Comparison of ENCODE assay signal across 18 mouse cellular contexts in the genomic region with DNA sequence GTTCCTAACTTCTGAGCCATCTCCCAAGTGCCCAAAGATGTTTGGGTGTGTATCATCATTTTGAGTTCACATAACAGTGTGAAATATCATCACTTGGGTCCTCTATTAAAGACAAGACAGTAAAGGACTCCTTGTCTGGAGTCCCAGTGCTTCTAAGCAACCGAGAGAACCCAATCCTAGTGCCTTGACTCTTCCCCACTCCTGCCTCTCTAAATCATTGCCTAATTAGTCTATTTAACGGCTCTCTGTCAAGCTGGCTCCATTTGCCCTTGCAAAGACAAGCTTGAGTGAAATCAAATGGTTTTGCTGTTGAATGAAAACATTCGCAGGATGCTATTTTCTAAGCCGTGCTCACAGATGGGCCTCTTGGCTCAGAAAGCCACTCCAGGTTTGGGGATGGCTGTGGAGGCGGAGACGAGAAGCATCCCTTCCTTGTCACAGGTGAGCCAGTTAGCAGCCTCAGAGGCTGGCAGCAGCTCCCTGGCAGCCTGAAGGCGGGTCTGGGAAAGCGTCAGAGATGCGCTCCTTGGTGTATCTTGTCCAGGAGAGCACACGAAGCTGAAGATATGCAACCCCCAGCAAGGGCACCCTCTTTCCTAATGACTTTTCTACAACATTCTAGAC.
A peak's percentile ranks its signal among the peaks of the same experiment; 100 is the strongest.
DNase-seq lines count a peak whose midpoint lies in the region; ATAC-seq and TF ChIP-seq lines count a peak whose summit lies in the region.
"Had no signal": no experiment of that assay in that cellular context is flagged by ENCODE, and none has a peak within 500 bp of the region (broad histone marks: within the 10 kb centered on the region; RNA-seq: fewer than 3 reads in every experiment).

No protein-coding gene starts in this region.

- no peak for TF ChIP-seq CTCF in layer of hippocampus, adult 2 months (conservative IDR thresholded peaks at IDR 0.05)

- no peak overlapping the region for H3K27ac ChIP-seq in forebrain, embryonic 15.5 days (replicated peaks)
- H3K27ac ChIP-seq in forebrain, embryonic 12.5 days: no peak overlapping the region
- no peak overlapping the region for H3K27ac ChIP-seq in layer of hippocampus, adult 2 months
- H3K27ac ChIP-seq: embryonic facial prominence, embryonic 15.5 days; heart, embryonic 13.5 days; hindbrain, embryonic 10.5 days; intestine, embryonic 15.5 days; limb, embryonic 10.5 days; liver, embryonic 12.5 days had no signal

- ATAC-seq in forebrain, embryonic 15.5 days (replicated peaks): 0 out of 2 replicates have a peak, but pooled peaks have one; percentile 37
- no peak for ATAC-seq in forebrain, embryonic 12.5 days (ENCODE audit: low FRiP score)
- ATAC-seq: intestine, embryonic 15.5 days; liver, embryonic 12.5 days had no signal

- H3K27me3 ChIP-seq in forebrain, embryonic 15.5 days: no peaks in the 10 kb centered on the region
- H3K27me3 ChIP-seq in forebrain, embryonic 12.5 days: no peaks in the 10 kb centered on the region
- H3K27me3 ChIP-seq: embryonic facial prominence, embryonic 15.5 days; heart, embryonic 13.5 days; intestine, embryonic 15.5 days; liver, embryonic 12.5 days had no signal

- intact Hi-C loops in left cerebral cortex, postnatal 10 days (cut with DNase I): no loop called here
- intact Hi-C loops in left cerebral cortex, postnatal 4 days (cut with DNase I): no loop called here

- no peak overlapping the region for H3K4me3 ChIP-seq in forebrain, embryonic 15.5 days
- no peak overlapping the region for H3K4me3 ChIP-seq in forebrain, embryonic 12.5 days (replicated peaks)
- no peak overlapping the region for H3K4me3 ChIP-seq in layer of hippocampus, adult 2 months
- H3K4me3 ChIP-seq: embryonic facial prominence, embryonic 15.5 days; heart, embryonic 13.5 days; hindbrain, embryonic 10.5 days; intestine, embryonic 15.5 days; limb, embryonic 10.5 days; liver, embryonic 12.5 days had no signal

- no peaks in the 10 kb centered on the region for H3K9me3 ChIP-seq in forebrain, embryonic 15.5 days
- no peaks in the 10 kb centered on the region for H3K9me3 ChIP-seq in forebrain, embryonic 12.5 days
- H3K9me3 ChIP-seq: embryonic facial prominence, embryonic 15.5 days; heart, embryonic 13.5 days; hindbrain, embryonic 10.5 days; intestine, embryonic 15.5 days; limb, embryonic 10.5 days; liver, embryonic 12.5 days had no signal

- no peak overlapping the region for H3K9ac ChIP-seq in forebrain, embryonic 15.5 days (replicated peaks)
- H3K9ac ChIP-seq in forebrain, embryonic 12.5 days: no peak overlapping the region
- H3K9ac ChIP-seq: embryonic facial prominence, embryonic 15.5 days; heart, embryonic 13.5 days; intestine, embryonic 15.5 days; liver, embryonic 12.5 days had no signal

- peak; percentile 31 to 50 for DNase-seq in left cerebral cortex, adult 18-20 months (ENCODE audit: low spot score in 2 of 2)
- no peak for DNase-seq in left cerebral cortex, postnatal 10 days (ENCODE audit: extremely low spot score in 1 of 2, low spot score in 2 of 2)
- peak; percentile 40 to 50 for DNase-seq in layer of hippocampus, adult 2 months (ENCODE audit: low spot score in 2 of 2)
- DNase-seq in left cerebral cortex, postnatal 4 days: peak; percentile 16
- DNase-seq in gastrocnemius, postnatal 25 days: no peak
- DNase-seq in embryo, embryonic 11 days: no peak
- DNase-seq: gastrocnemius, postnatal 36 days; kidney, postnatal 36 days; midbrain, embryonic 14.5 days; thymus, postnatal 14 days had no signal

- H3K4me2 ChIP-seq in forebrain, embryonic 15.5 days (replicated peaks): no peak overlapping the region
- H3K4me2 ChIP-seq in forebrain, embryonic 12.5 days: no peak overlapping the region
- H3K4me2 ChIP-seq: embryonic facial prominence, embryonic 15.5 days; heart, embryonic 13.5 days; intestine, embryonic 15.5 days; liver, embryonic 12.5 days had no signal

- peaks cover 11% of the 10 kb centered on the region for H3K4me1 ChIP-seq in forebrain, embryonic 15.5 days
- peaks cover 20% of the 10 kb centered on the region for H3K4me1 ChIP-seq in forebrain, embryonic 12.5 days
- H3K4me1 ChIP-seq: embryonic facial prominence, embryonic 15.5 days; intestine, embryonic 15.5 days; limb, embryonic 10.5 days; liver, embryonic 12.5 days had no signal

- no peaks in the 10 kb centered on the region for H3K36me3 ChIP-seq in forebrain, embryonic 15.5 days
- no peaks in the 10 kb centered on the region for H3K36me3 ChIP-seq in forebrain, embryonic 12.5 days (replicated peaks)
- H3K36me3 ChIP-seq: embryonic facial prominence, embryonic 15.5 days; heart, embryonic 13.5 days; hindbrain, embryonic 10.5 days; intestine, embryonic 15.5 days; limb, embryonic 10.5 days; liver, embryonic 12.5 days had no signal

- 43% methylated on average over 10 of the region's 10 CpGs for WGBS in forebrain, embryonic 15.5 days
- WGBS in forebrain, embryonic 12.5 days: 67% methylated on average over 10 of the region's 10 CpGs

Comparison
In these comparisons a context has a peak if more than half of its experiments do, and no peak if none do; other contexts are left out.
1. DNase-seq: peak in left cerebral cortex, adult 18-20 months (2 of 2), layer of hippocampus, adult 2 months (2 of 2) and left cerebral cortex, postnatal 4 days (single experiment); none in left cerebral cortex, postnatal 10 days (0 of 2), gastrocnemius, postnatal 25 days (single experiment) and embryo, embryonic 11 days (single experiment).